Mouse (Mus musculus): ENCODE measurements around the gene Dnm3.

DNA sequence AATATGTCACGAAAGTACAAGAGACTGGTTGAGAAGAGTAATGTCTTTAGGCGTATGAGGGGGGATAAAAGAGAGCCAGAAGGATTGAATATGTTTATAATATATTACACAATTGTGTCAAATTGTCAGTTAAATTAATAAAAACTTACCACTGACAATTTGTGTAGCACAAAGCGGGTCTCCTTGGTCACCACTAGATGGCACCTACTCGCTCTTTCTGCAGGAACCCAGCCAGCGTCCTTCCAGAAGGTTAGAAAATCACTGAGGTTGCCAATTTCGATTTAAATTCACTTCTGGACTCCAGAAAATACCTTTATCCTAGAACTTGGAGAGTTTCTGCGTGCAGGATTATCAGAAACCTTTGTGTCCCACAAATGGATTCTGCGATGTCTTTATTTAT lies 119.8 kb downstream of the Dnm3 start:
- TF ChIP-seq POLR2A (IDR thresholded peaks at IDR 0.05; ENCODE audit: insufficient read length, low read depth): no peak
- TF ChIP-seq MYOD1 (IDR thresholded peaks at IDR 0.05; ENCODE audit: control insufficient read depth in 1 of 3, insufficient read length in 2 of 3, low read depth in 2 of 3): no peak
- no peak for TF ChIP-seq MAX (IDR thresholded peaks at IDR 0.05; ENCODE audit: low read depth)
- TF ChIP-seq CEBPB (IDR thresholded peaks at IDR 0.05; ENCODE audit: insufficient read depth, poor library complexity, severe bottlenecking): no peak
- TF ChIP-seq E2F4 (IDR thresholded peaks at IDR 0.05; ENCODE audit: insufficient read depth): no peak
- no peak for TF ChIP-seq USF1 (IDR thresholded peaks at IDR 0.05; ENCODE audit: low read depth)
- TF ChIP-seq MYOG (IDR thresholded peaks at IDR 0.05; ENCODE audit: control insufficient read depth in 1 of 3, insufficient read depth in 1 of 3, insufficient read length in 2 of 3, low read depth in 2 of 3): no peak
- TF ChIP-seq SRF (IDR thresholded peaks at IDR 0.05; ENCODE audit: control insufficient read depth, insufficient read length, low read depth): no peak
- TF ChIP-seq TCF12 (IDR thresholded peaks at IDR 0.05; ENCODE audit: insufficient read depth, poor library complexity, severe bottlenecking): no peak
